Mouse (Mus musculus) midbrain, postnatal 0 days (tissue): ENCODE data around the gene Tcf20. TPM values are rescaled to one million over a fixed set of nuclear protein-coding genes. Genes with fewer than 3 reads are reported as not detected.

ENCODE experiments used
- ATAC-seq: fragments of 200-750 bp; cut with Nextera tagmentation; 2 replicates; pipeline ENCODE4 v1.8.0; 2017; ENCODE audit warnings: moderate number of reproducible peaks, mild to moderate bottlenecking, moderate TSS enrichment, moderate library complexity; ENCODE audit not compliant: low FRiP score
- DNase-seq: peaks from one replicate; pipeline ENCODE4 v3.0.0-alpha.2; 2015; ENCODE audit warnings: low spot score
- H3K27ac ChIP-seq: fragments of 300-500 bp; sonication (generic); 2 replicates; pipeline ENCODE4 v1.5.1; 2014; ENCODE audit warnings: low read depth, mild to moderate bottlenecking, low read length, mixed read lengths
- H3K27me3 ChIP-seq: fragments of 300-500 bp; sonication (generic); 2 replicates; pipeline ENCODE4 v1.6.1; 2014; ENCODE audit warnings: low read length, control low read depth, mixed read lengths; ENCODE audit not compliant: insufficient read depth
- H3K36me3 ChIP-seq: fragments of 300-500 bp; sonication (generic); 2 replicates; pipeline ENCODE4 v1.6.1; 2014; ENCODE audit warnings: low read length, control low read depth, mixed read lengths; ENCODE audit not compliant: insufficient read depth
- H3K4me1 ChIP-seq: fragments of 300-500 bp; sonication (generic); 2 replicates; pipeline ENCODE4 v1.6.1; 2014; ENCODE audit warnings: mild to moderate bottlenecking, control low read depth, antibody characterized with exemption, low read length, mixed read lengths; ENCODE audit not compliant: insufficient read depth
- H3K4me2 ChIP-seq: fragments of 300-500 bp; sonication (generic); 2 replicates; pipeline ENCODE4 v1.6.1; 2014; ENCODE audit warnings: low read depth, mild to moderate bottlenecking, low read length, mixed read lengths; ENCODE audit not compliant: poor library complexity, severe bottlenecking
- H3K4me3 ChIP-seq: fragments of 300-500 bp; sonication (generic); 2 replicates; pipeline ENCODE4 v1.5.1; 2014; ENCODE audit warnings: low read depth, mild to moderate bottlenecking, low read length, moderate library complexity
- H3K9ac ChIP-seq: fragments of 300-500 bp; sonication (generic); replicated peaks from 2 replicates; pipeline ENCODE4 v1.6.1; 2014; ENCODE audit warnings: mild to moderate bottlenecking, low read length, moderate library complexity, mixed read lengths; ENCODE audit not compliant: poor library complexity, severe bottlenecking
- H3K9me3 ChIP-seq: fragments of 300-500 bp; sonication (generic); 2 replicates; pipeline ENCODE4 v1.6.1; 2016; ENCODE audit warnings: low read length, control low read depth
- CTCF ChIP-seq: IDR thresholded peaks from 2 replicates; pipeline ENCODE4 v1.5.1; 2016; ENCODE audit warnings: antibody characterized with exemption, mild to moderate bottlenecking
- WGBS: fragments of 180-500 bp; shearing (Covaris S2); extraction: QIAGEN DNeasy Blood & Tissue Kit; methylation state at CpG from one replicate; pipeline ENCODE4 v1.1.7; 2014; 5-methylcytosine and 5-hydroxymethylcytosine counted together
- microRNA-seq: library from miRNA; unstranded; fragments of <30 nt; microRNA quantifications from one replicate; pipeline ENCODE4, GENCODE M21; 2016; ENCODE audit warnings: borderline number of aligned reads
- polyA plus RNA-seq: library from polyadenylated mRNA; unstranded; fragments of >200 nt; fragmentation: Nextera tagmentation; extraction: Ambion mirVana; gene quantifications from 2 replicates; pipeline ENCODE4 v1.2.1, GENCODE M21; 2015
- total RNA-seq: library from RNA; depleted of rRNA; stranded (reverse); fragments of >200 nt; gene quantifications from 2 replicates; pipeline ENCODE4 v1.2.3, GENCODE M21; 2014; rRNA removed

Gene Tcf20
- total and polyA plus RNA-seq, 2 experiments from 2014 or later: 11.8 to 125 TPM

DNA sequence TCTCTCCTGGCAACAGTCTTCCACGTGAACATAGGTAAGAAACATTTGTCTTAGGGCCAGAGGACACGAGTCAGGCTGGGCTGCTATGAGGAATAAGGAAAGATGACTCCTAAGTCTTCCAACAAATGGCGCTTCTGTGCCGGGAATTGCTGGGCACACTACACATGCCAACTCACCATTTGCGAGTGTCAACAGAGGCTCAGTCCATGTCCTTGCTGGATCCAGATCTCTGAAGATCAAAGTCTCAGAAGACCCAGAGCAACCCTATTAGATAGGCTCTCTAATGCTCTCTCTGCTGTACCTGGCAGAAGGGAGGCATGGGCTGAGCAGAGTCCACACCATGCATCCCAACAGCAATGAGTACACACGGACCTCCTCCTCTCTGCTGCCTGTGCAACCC lies 222.8 kb downstream of the Tcf20 start:
- no peaks in the 10 kb centered on the region for H3K36me3 ChIP-seq
- no peaks in the 10 kb centered on the region for H3K9me3 ChIP-seq
- WGBS: 83% methylated on average over 6 of the region's 6 CpGs
- no peak for ATAC-seq
- no peaks in the 10 kb centered on the region for H3K4me1 ChIP-seq
- no peak overlapping the region for H3K4me2 ChIP-seq
- H3K27ac ChIP-seq: no peak overlapping the region
- no peak overlapping the region for H3K9ac ChIP-seq
- no peak for DNase-seq
- no peak for TF ChIP-seq CTCF
- H3K4me3 ChIP-seq: no peak overlapping the region
- H3K27me3 ChIP-seq: no peaks in the 10 kb centered on the region

DNA sequence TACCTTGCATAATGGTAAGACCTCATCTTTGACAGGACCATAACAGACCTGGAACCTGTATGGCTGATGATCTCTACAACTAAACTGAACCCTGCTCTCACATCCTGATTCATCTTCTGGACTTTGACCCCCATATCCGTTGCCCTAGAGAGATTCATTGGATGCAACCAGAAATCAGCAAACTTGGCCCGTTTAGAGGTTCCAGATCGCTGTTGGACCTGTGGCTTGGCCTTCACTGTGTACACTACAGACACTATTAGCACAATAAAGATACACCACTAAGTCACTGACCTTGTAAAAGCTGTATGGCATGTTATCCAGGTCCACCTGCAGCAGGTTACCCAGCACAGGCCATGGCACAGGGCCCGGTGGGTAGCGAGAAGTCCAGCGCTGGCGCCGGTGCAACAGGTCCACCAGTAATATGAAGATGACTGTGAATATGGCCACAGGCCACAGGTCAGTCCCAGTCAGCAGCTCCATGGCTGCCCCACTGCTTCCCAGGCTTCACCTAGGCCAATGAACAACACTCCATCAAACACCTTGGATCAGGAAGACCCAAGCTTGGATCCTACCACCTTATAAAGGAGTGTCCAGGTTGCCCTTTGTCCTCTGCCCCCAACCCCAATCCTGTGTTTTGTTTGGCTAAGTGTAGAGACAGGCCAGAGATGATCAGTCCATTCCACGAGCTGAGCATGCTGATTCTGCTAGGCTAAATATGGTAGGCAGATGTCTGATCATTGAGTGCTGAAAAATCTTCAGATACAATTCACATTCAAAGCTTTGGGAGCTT lies 223.8 kb downstream of the Tcf20 start, which contains the start of gene Cyp2d40:
TSS of gene Cyp2d40 (minus strand) at position 553 of the 790 bp plus-strand sequence.
- DNase-seq (no peak), ATAC-seq (no peak)
- Histone ChIP-seq H3K4me2 (no peak within 1 kb of the TSS), H3K4me1 (no peaks in the 10 kb centered on the region), H3K27me3 (no peaks in the 10 kb centered on the region), H3K36me3 (no peaks in the 10 kb centered on the region), H3K9me3 (no peaks in the 10 kb centered on the region), H3K9ac (no peak within 1 kb of the TSS), H3K27ac (no peak within 1 kb of the TSS), H3K4me3 (no peak within 1 kb of the TSS)
- WGBS: 93% methylated on average over 9 of the region's 9 CpGs
- TF ChIP-seq CTCF: no peak

Small RNA genes within 50 kb of the gene (microRNA-seq; reads per million reads assigned to microRNA genes)
- gene Gm27618: not detected
- 21.4 reads per million, percentile 29 among the genes with 10 or more reads in this experiment for gene Mir3080

Other genes starting within 250 kb of the Tcf20 start
- gene Cyp2d40, start 223.7 kb downstream of the Tcf20 start, total RNA-seq: not detected in 2 replicates
- gene Cyp2d40, start 223.7 kb downstream of the Tcf20 start, polyA plus RNA-seq: not detected in 2 replicates
- gene Cyp2d26, start 193.6 kb downstream of the Tcf20 start, total RNA-seq: not detected in 2 replicates
- not detected in 2 replicates for gene Cyp2d26, start 193.6 kb downstream of the Tcf20 start, polyA plus RNA-seq
- 3.3 and 4.1 TPM in 2 replicates for gene Nfam1, start 45.4 kb upstream of the Tcf20 start, total RNA-seq
- gene Nfam1, start 45.4 kb upstream of the Tcf20 start, polyA plus RNA-seq: 1.9 and 2.6 TPM in 2 replicates
- 4.2 and 6.7 TPM in 2 replicates for gene Serhl, start 101.6 kb upstream of the Tcf20 start, total RNA-seq
- 38.5 and 40.0 TPM in 2 replicates for gene Serhl, start 101.6 kb upstream of the Tcf20 start, polyA plus RNA-seq
- 171 and 228 TPM in 2 replicates for gene Rrp7a, start 134.9 kb upstream of the Tcf20 start, total RNA-seq
- 92.7 and 95.2 TPM in 2 replicates for gene Rrp7a, start 134.9 kb upstream of the Tcf20 start, polyA plus RNA-seq
- gene Poldip3, start 161.5 kb upstream of the Tcf20 start, total RNA-seq: 93.3 and 114 TPM in 2 replicates
- 108 and 110 TPM in 2 replicates for gene Poldip3, start 161.5 kb upstream of the Tcf20 start, polyA plus RNA-seq
- gene Cyb5r3, start 184.7 kb upstream of the Tcf20 start, total RNA-seq: 76.8 and 86.5 TPM in 2 replicates
- gene Cyb5r3, start 184.7 kb upstream of the Tcf20 start, polyA plus RNA-seq: 127 and 146 TPM in 2 replicates